Comparison of ENCODE assay signal across 8 mouse cellular contexts in genomic region chr6:56901824-56902386, GRCm38 (mm10). TPM values are rescaled to one million over a fixed set of nuclear protein-coding genes. Genes with fewer than 3 reads are reported as not detected.
DNase-seq lines count a peak whose midpoint lies in the region; ATAC-seq and TF ChIP-seq lines count a peak whose summit lies in the region.

No protein-coding gene starts in this region.

- H3K9ac ChIP-seq in heart, adult 2 months (ENCODE audit: low read depth, low read length): peak overlapping the region; percentile 47
- no peak overlapping the region for H3K9ac ChIP-seq in kidney, postnatal 0 days (ENCODE audit: low read depth, low read length)

- H3K4me2 ChIP-seq in kidney, postnatal 0 days (ENCODE audit: low read length): peak overlapping the region; percentile 31; the same call in 1 of the 2 replicates

- H3K27me3 ChIP-seq in heart, adult 2 months (ENCODE audit: control insufficient read depth, insufficient read depth, low read length): no peaks in the 10 kb centered on the region
- H3K27me3 ChIP-seq in kidney, postnatal 0 days (ENCODE audit: insufficient read depth, low read length): no peaks in the 10 kb centered on the region

- TF ChIP-seq POLR2A in heart, adult 2 months (IDR thresholded peaks at IDR 0.05; ENCODE audit: insufficient read depth, low read depth, low read length): peak; percentile 89

- peaks cover 10% of the 10 kb centered on the region for H3K4me1 ChIP-seq in heart, adult 2 months (ENCODE audit: control insufficient read depth, insufficient read depth, low read length)
- peaks cover 11% of the 10 kb centered on the region for H3K4me1 ChIP-seq in kidney, postnatal 0 days (replicated peaks; ENCODE audit: insufficient read depth, low read length)

- peaks cover 6% of the 10 kb centered on the region; the same call in 1 of the 2 replicates for H3K36me3 ChIP-seq in heart, adult 2 months (ENCODE audit: control insufficient read depth, insufficient read depth, low read length)
- H3K36me3 ChIP-seq in kidney, postnatal 0 days (ENCODE audit: insufficient read depth, low read length): no peaks in the 10 kb centered on the region

- peak overlapping the region; percentile 50 for H3K4me3 ChIP-seq in heart, adult 2 months
- peak overlapping the region; percentile 15 for H3K4me3 ChIP-seq in kidney, postnatal 0 days (replicated peaks; ENCODE audit: low read depth, low read length)

- H3K27ac ChIP-seq in heart, adult 2 months: peak overlapping the region; percentile 82
- H3K27ac ChIP-seq in kidney, postnatal 0 days: 0 out of 2 replicates have a peak overlapping the region, but pooled peaks have one; percentile 6

- H3K79me2 ChIP-seq in heart, adult 2 months (replicated peaks; ENCODE audit: control insufficient read depth, insufficient read depth, low read length): no peaks in the 10 kb centered on the region; the same call in 1 of the 2 replicates

- DNase-seq in right cerebral cortex, adult 2 months (ENCODE audit: low spot score in 2 of 2): peak; percentile 42 to 50
- DNase-seq in right cerebral cortex, postnatal 4 days: no peak
- DNase-seq in c-Kit-positive CD71-positive TER-119-positive erythroid progenitor cells, embryonic 14.5 days (ENCODE audit: low spot score): peak; percentile 71
- peak; percentile 75 to 82 for DNase-seq in heart, adult 2 months
- DNase-seq in kidney, postnatal 0 days (ENCODE audit: low spot score): peak; percentile 31
- DNase-seq in lung, postnatal 25 days (ENCODE audit: low spot score): peak; percentile 84
- DNase-seq in spleen, postnatal 36 days (ENCODE audit: low spot score in 2 of 2): peak; percentile 84 to 88
- no peak for DNase-seq in layer of hippocampus, adult 9-10 months (ENCODE audit: low spot score)

- no peaks in the 10 kb centered on the region for H3K9me3 ChIP-seq in kidney, postnatal 0 days (replicated peaks; ENCODE audit: low read length)

- peak; percentile 69 for ATAC-seq in kidney, postnatal 0 days (replicated peaks; ENCODE audit: low FRiP score, low read depth)

- TF ChIP-seq CTCF in heart, adult 2 months (IDR thresholded peaks at IDR 0.05): no peak
- no peak for TF ChIP-seq CTCF in kidney, postnatal 0 days (IDR thresholded peaks at IDR 0.05; ENCODE audit: low read depth)

- 8% methylated on average over 12 of the region's 12 CpGs for WGBS in heart, adult 2 months
- 38% methylated on average over 12 of the region's 12 CpGs for WGBS in kidney, postnatal 0 days

- TF ChIP-seq EP300 in heart, adult 2 months (IDR thresholded peaks at IDR 0.05; ENCODE audit: insufficient read depth, low read depth, low read length): 0 out of 2 replicates have a peak, but pooled peaks have one; percentile 14

- intact Hi-C loops in heart, adult 2 months (cut with DNase I): no loop called here

RNA-seq across cellular contexts. Expression of gene Nt5c3, which starts 21.8 kb away (rescaled TPM):
- total RNA-seq in heart, adult 2 months (2021): 10 to 100 TPM; 62.4 to 75.5 TPM
- polyA plus RNA-seq in heart, adult 2 months (2012; rRNA removed): 16.9 and 49.2 TPM in 2 replicates
- polyA plus RNA-seq in kidney, postnatal 0 days (2015; fragmentation: Nextera tagmentation; extraction: Ambion mirVana): 82.4 and 85.9 TPM in 2 replicates

RNA-seq across cellular contexts. Expression of gene Vmn1r4, which starts 21.9 kb away (rescaled TPM):
- total RNA-seq in heart, adult 2 months (2021): under 1 TPM in 1 of 2 experiments, not detected in 1; 0.16 TPM
- 0.06 and 0.29 TPM in 2 replicates for polyA plus RNA-seq in heart, adult 2 months (2012; rRNA removed)
- 0.28 and 0.62 TPM in 2 replicates for polyA plus RNA-seq in kidney, postnatal 0 days (2015; fragmentation: Nextera tagmentation; extraction: Ambion mirVana)

Comparison
In these comparisons a context has a peak if more than half of its experiments do, and no peak if none do; other contexts are left out.
1. DNase-seq: peak in right cerebral cortex, adult 2 months (2 of 2), c-Kit-positive CD71-positive TER-119-positive erythroid progenitor cells, embryonic 14.5 days (single experiment), heart, adult 2 months (2 of 2), kidney, postnatal 0 days (single experiment), lung, postnatal 25 days (single experiment) and spleen, postnatal 36 days (2 of 2); none in right cerebral cortex, postnatal 4 days (single experiment) and layer of hippocampus, adult 9-10 months (single experiment).